Mouse (Mus musculus) liver, postnatal 0 days (tissue): Measurements from ENCODE around the gene Nudt17.

Experiments
- CTCF ChIP-seq: sonication (generic); IDR thresholded peaks from 2 replicates; pipeline ENCODE4 v1.5.1; 2016; ENCODE audit warnings: antibody characterized with exemption, low read depth
- EP300 ChIP-seq: IDR thresholded peaks from 2 replicates; pipeline ENCODE4 v1.6.1; 2016; ENCODE audit warnings: antibody characterized with exemption, low read depth, mild to moderate bottlenecking

GRCm38 (mm10) chr3:96673514-96673913, 34.8 kb downstream of the Nudt17 start:
- TF ChIP-seq CTCF (no peak), EP300 (no peak)
